In genomic region chr3:87886416-87886815, GRCm38 (mm10) we compare ENCODE assay signal across 9 mouse cellular contexts. TPM values are rescaled to one million over a fixed set of nuclear protein-coding genes. Genes with fewer than 3 reads are reported as not detected.
DNase-seq lines count a peak whose midpoint lies in the region; ATAC-seq and TF ChIP-seq lines count a peak whose summit lies in the region.
"Had no signal": no experiment of that assay in that cellular context is flagged by ENCODE, and none has a peak within 500 bp of the region (broad histone marks: within the 10 kb centered on the region; RNA-seq: fewer than 3 reads in every experiment).

No protein-coding gene starts in this region.

- H3K4me3 ChIP-seq in heart, embryonic 15.5 days = peak overlapping the region; percentile 99; the same call in 1 of the 2 replicates
- H3K4me3 ChIP-seq in G1E (ENCODE audit: low read depth, low read length) = peak overlapping the region; percentile 92
- H3K4me3 ChIP-seq in forebrain, postnatal 0 days (ENCODE audit: low read depth, low read length) = 0 out of 2 replicates have a peak overlapping the region, but pooled peaks have one; percentile 43
- H3K4me3 ChIP-seq in macrophage (ENCODE audit: inconsistent target) = peak overlapping the region; percentile 84

- H3K4me1 ChIP-seq in heart, embryonic 15.5 days (replicated peaks) = peaks cover 20% of the 10 kb centered on the region
- peaks cover 30% of the 10 kb centered on the region for H3K4me1 ChIP-seq in G1E (ENCODE audit: insufficient read depth, low read depth, low read length)
- H3K4me1 ChIP-seq in forebrain, postnatal 0 days (ENCODE audit: insufficient read depth) = peaks cover 15% of the 10 kb centered on the region

- no peak for DNase-seq in heart, adult 18-20 months
- DNase-seq in G1E (ENCODE audit: low spot score) = no peak
- DNase-seq in forebrain, postnatal 0 days = no peak
- no peak for DNase-seq in ovary, postnatal 14 days (ENCODE audit: low spot score)
- no peak for DNase-seq in layer of hippocampus, postnatal 36 days

- H3K36me3 ChIP-seq in heart, embryonic 15.5 days = no peaks in the 10 kb centered on the region
- H3K36me3 ChIP-seq in G1E (replicated peaks) = peaks cover 17% of the 10 kb centered on the region
- no peaks in the 10 kb centered on the region for H3K36me3 ChIP-seq in forebrain, postnatal 0 days (ENCODE audit: insufficient read depth)
- no peaks in the 10 kb centered on the region for H3K36me3 ChIP-seq in macrophage (ENCODE audit: inconsistent target)

- no peak for TF ChIP-seq CTCF in G1E (IDR thresholded peaks at IDR 0.05; ENCODE audit: low read depth, low read length)
- TF ChIP-seq CTCF in forebrain, postnatal 0 days (IDR thresholded peaks at IDR 0.05; ENCODE audit: low read depth) = no peak

- no peak for ATAC-seq in heart, embryonic 15.5 days (replicated peaks; ENCODE audit: insufficient number of reproducible peaks, insufficient read depth, low FRiP score, low read depth)
- no peak for ATAC-seq in G1E (ENCODE audit: extremely low read depth, insufficient number of reproducible peaks, low FRiP score, poor library complexity, severe bottlenecking)
- no peak for ATAC-seq in forebrain, postnatal 0 days
- no peak for ATAC-seq in CD4-positive, CD25-positive, alpha-beta regulatory T cell, adult 4 months

- no peak overlapping the region for H3K27ac ChIP-seq in heart, embryonic 15.5 days
- H3K27ac ChIP-seq in forebrain, postnatal 0 days (ENCODE audit: low read depth, low read length) = peak overlapping the region; percentile 29; the same call in 1 of the 2 replicates
- H3K27ac ChIP-seq in macrophage = no peak overlapping the region

- H3K79me2 ChIP-seq in macrophage (ENCODE audit: inconsistent target) = peaks cover 38% of the 10 kb centered on the region

- H3K9me3 ChIP-seq in heart, embryonic 15.5 days (replicated peaks) = no peaks in the 10 kb centered on the region
- peaks cover 5% of the 10 kb centered on the region for H3K9me3 ChIP-seq in G1E (replicated peaks)
- 0 out of 2 replicates have a peak, but pooled peaks cover 4% of the 10 kb centered on the region for H3K9me3 ChIP-seq in forebrain, postnatal 0 days (ENCODE audit: low read length)

- peak overlapping the region; percentile 58 for H3K4me2 ChIP-seq in heart, embryonic 15.5 days
- H3K4me2 ChIP-seq in forebrain, postnatal 0 days (ENCODE audit: low read depth) = peak overlapping the region; percentile 46; the same call in 1 of the 2 replicates

- H3K27me3 ChIP-seq in heart, embryonic 15.5 days = no peaks in the 10 kb centered on the region
- no peaks in the 10 kb centered on the region for H3K27me3 ChIP-seq in G1E (ENCODE audit: insufficient read depth, low read length)
- H3K27me3 ChIP-seq in forebrain, postnatal 0 days (ENCODE audit: insufficient read depth, low read length) = no peaks in the 10 kb centered on the region

- WGBS in heart, embryonic 15.5 days = 81% methylated on average over 6 of the region's 6 CpGs
- WGBS in forebrain, postnatal 0 days = 84% methylated on average over 6 of the region's 6 CpGs
- 96% methylated on average over 6 of the region's 6 CpGs for WGBS in macrophage (ENCODE audit: missing documents)

- no peak overlapping the region for H3K9ac ChIP-seq in heart, embryonic 15.5 days
- H3K9ac ChIP-seq in forebrain, postnatal 0 days = no peak overlapping the region

RNA-seq across cellular contexts. Expression of gene Prcc, which starts 1.0 kb away (rescaled TPM):
- polyA plus RNA-seq in heart, embryonic 15.5 days (2015; fragmentation: Nextera tagmentation; extraction: Ambion mirVana) = 11.3 and 12.7 TPM in 2 replicates
- 10 to 100 TPM; 45.6 to 47.9 TPM for total RNA-seq in heart, adult 18-20 months (2021)
- total RNA-seq in G1E (2014; fragmentation: Nextera tagmentation) (41.3 and 44.7 TPM in 2 replicates), G1E (2017) (28.5 and 32.3 TPM in 2 replicates)
- polyA plus RNA-seq in G1E (2012) (75.9 and 99.7 TPM in 2 replicates), macrophage (2018) (21.8 to 30.4 TPM (median 26.0 TPM) in 3 replicates)
- total RNA-seq in forebrain, postnatal 0 days (2014; rRNA removed) = 74.2 and 77.1 TPM in 2 replicates
- polyA plus RNA-seq in forebrain, postnatal 0 days (2015; fragmentation: Nextera tagmentation; extraction: Ambion mirVana) = 20.6 and 23.0 TPM in 2 replicates
- total RNA-seq in macrophage (2018; cell fraction: chromatin; rRNA removed) = 10 to 100 TPM in 18 of 26 experiments, 1 to 10 TPM in 8; 3.8 to 21.0 (median 13.9) TPM
- 10 to 100 TPM; 18.3 to 36.4 (median 30.8) TPM for total RNA-seq in macrophage (2018; cell fraction: cytosol; rRNA removed)
- total RNA-seq in macrophage (2018; cell fraction: nucleus; rRNA removed) = 10 to 100 TPM in 23 of 26 experiments, 1 to 10 TPM in 3; 7.7 to 31.7 (median 17.1) TPM
- total RNA-seq in layer of hippocampus, postnatal 36 days (2021) = 10 to 100 TPM; 58.3 to 58.6 TPM
- polyA plus RNA-seq in CD4-positive, CD25-positive, alpha-beta regulatory T cell, adult 4 months (2017; shearing (Covaris generic)) = 1 to 10 TPM; 3.8 to 6.0 TPM

RNA-seq across cellular contexts. Expression of gene Hdgf, which starts 19.7 kb away (rescaled TPM):
- 134 and 161 TPM in 2 replicates for polyA plus RNA-seq in heart, embryonic 15.5 days (2015; fragmentation: Nextera tagmentation; extraction: Ambion mirVana)
- 100 to 1,000 TPM; 111 to 117 TPM for total RNA-seq in heart, adult 18-20 months (2021)
- total RNA-seq in G1E (2014; fragmentation: Nextera tagmentation) (722 and 799 TPM in 2 replicates), G1E (2017) (506 and 578 TPM in 2 replicates)
- polyA plus RNA-seq in G1E (2012) (1,810 and 2,017 TPM in 2 replicates), macrophage (2018) (101 to 165 TPM (median 143 TPM) in 3 replicates)
- 116 and 121 TPM in 2 replicates for total RNA-seq in forebrain, postnatal 0 days (2014; rRNA removed)
- polyA plus RNA-seq in forebrain, postnatal 0 days (2015; fragmentation: Nextera tagmentation; extraction: Ambion mirVana) = 147 and 160 TPM in 2 replicates
- total RNA-seq in macrophage (2018; cell fraction: chromatin; rRNA removed) = 10 to 100 TPM; 21.1 to 84.8 (median 45.3) TPM
- 100 to 1,000 TPM in 25 of 26 experiments, 10 to 100 TPM in 1; 97.3 to 147 (median 117) TPM for total RNA-seq in macrophage (2018; cell fraction: cytosol; rRNA removed)
- total RNA-seq in macrophage (2018; cell fraction: nucleus; rRNA removed) = 100 to 1,000 TPM in 3 of 26 experiments, 10 to 100 TPM in 23; 30.7 to 112 (median 57.5) TPM
- total RNA-seq in layer of hippocampus, postnatal 36 days (2021) = 100 to 1,000 TPM; 140 to 149 TPM
- 10 to 100 TPM; 36.0 to 43.7 TPM for polyA plus RNA-seq in CD4-positive, CD25-positive, alpha-beta regulatory T cell, adult 4 months (2017; shearing (Covaris generic))

RNA-seq across cellular contexts. Expression of gene Mrpl24, which starts 32.9 kb away (rescaled TPM):
- 59.2 and 60.6 TPM in 2 replicates for polyA plus RNA-seq in heart, embryonic 15.5 days (2015; fragmentation: Nextera tagmentation; extraction: Ambion mirVana)
- total RNA-seq in heart, adult 18-20 months (2021) = 10 to 100 TPM; 75.0 to 77.9 TPM
- 289 and 317 TPM in 2 replicates for total RNA-seq in G1E (2014; fragmentation: Nextera tagmentation)
- total RNA-seq in G1E (2017) = 183 and 204 TPM in 2 replicates
- 21.2 and 24.9 TPM in 2 replicates for polyA plus RNA-seq in G1E (2012)
- total RNA-seq in forebrain, postnatal 0 days (2014; rRNA removed) = 47.0 and 68.4 TPM in 2 replicates
- polyA plus RNA-seq in forebrain, postnatal 0 days (2015; fragmentation: Nextera tagmentation; extraction: Ambion mirVana) = 43.4 and 45.7 TPM in 2 replicates
- total RNA-seq in macrophage (2018; cell fraction: chromatin; rRNA removed) = 100 to 1,000 TPM in 23 of 26 experiments, 10 to 100 TPM in 3; 74.1 to 206 (median 137) TPM
- 10 to 100 TPM; 55.2 to 71.0 (median 63.8) TPM for total RNA-seq in macrophage (2018; cell fraction: cytosol; rRNA removed)
- 100 to 1,000 TPM in 25 of 26 experiments, 10 to 100 TPM in 1; 95.8 to 344 (median 196) TPM for total RNA-seq in macrophage (2018; cell fraction: nucleus; rRNA removed)
- 54.3 to 77.0 TPM (median 59.3 TPM) in 3 replicates for polyA plus RNA-seq in macrophage (2018)
- 10 to 100 TPM; 54.7 to 59.8 TPM for total RNA-seq in layer of hippocampus, postnatal 36 days (2021)
- 100 to 1,000 TPM; 169 TPM for polyA plus RNA-seq in CD4-positive, CD25-positive, alpha-beta regulatory T cell, adult 4 months (2017; shearing (Covaris generic))

RNA-seq across cellular contexts. Expression of gene Sh2d2a, which starts 39.9 kb away (rescaled TPM):
- polyA plus RNA-seq in heart, embryonic 15.5 days (2015; fragmentation: Nextera tagmentation; extraction: Ambion mirVana) = 0.37 and 3.8 TPM in 2 replicates
- total RNA-seq in heart, adult 18-20 months (2021) = 1 to 10 TPM in 1 of 2 experiments, under 1 TPM in 1; 0.17 to 1.2 TPM
- total RNA-seq in G1E (2014; fragmentation: Nextera tagmentation) (not detected in 2 replicates), G1E (2017) (0.16 and 0.17 TPM in 2 replicates)
- polyA plus RNA-seq in G1E (2012) (not detected in 2 replicates), macrophage (2018) (not detected in 3 replicates)
- not detected in 2 replicates for total RNA-seq in forebrain, postnatal 0 days (2014; rRNA removed)
- polyA plus RNA-seq in forebrain, postnatal 0 days (2015; fragmentation: Nextera tagmentation; extraction: Ambion mirVana) = not detected in 2 replicates
- total RNA-seq in macrophage (2018; cell fraction: chromatin; rRNA removed) = not detected
- not detected for total RNA-seq in macrophage (2018; cell fraction: cytosol; rRNA removed)
- total RNA-seq in macrophage (2018; cell fraction: nucleus; rRNA removed) = not detected
- total RNA-seq in layer of hippocampus, postnatal 36 days (2021) = not detected
- 100 to 1,000 TPM; 213 to 324 TPM for polyA plus RNA-seq in CD4-positive, CD25-positive, alpha-beta regulatory T cell, adult 4 months (2017; shearing (Covaris generic))
- total RNA-seq: gastrocnemius, adult 8-10 months had no signal

RNA-seq across cellular contexts. Expression of gene Isg20l2, which starts 43.7 kb away (rescaled TPM):
- 23.9 and 33.3 TPM in 2 replicates for polyA plus RNA-seq in heart, embryonic 15.5 days (2015; fragmentation: Nextera tagmentation; extraction: Ambion mirVana)
- total RNA-seq in heart, adult 18-20 months (2021) = 10 to 100 TPM; 10.8 to 11.5 TPM
- 67.3 and 70.8 TPM in 2 replicates for total RNA-seq in G1E (2014; fragmentation: Nextera tagmentation)
- 54.1 and 54.9 TPM in 2 replicates for total RNA-seq in G1E (2017)
- 15.8 and 18.3 TPM in 2 replicates for polyA plus RNA-seq in G1E (2012)
- total RNA-seq in forebrain, postnatal 0 days (2014; rRNA removed) = 29.1 and 31.9 TPM in 2 replicates
- 16.1 and 19.3 TPM in 2 replicates for polyA plus RNA-seq in forebrain, postnatal 0 days (2015; fragmentation: Nextera tagmentation; extraction: Ambion mirVana)
- 10 to 100 TPM; 15.0 to 36.8 (median 25.7) TPM for total RNA-seq in macrophage (2018; cell fraction: chromatin; rRNA removed)
- total RNA-seq in macrophage (2018; cell fraction: cytosol; rRNA removed) = 10 to 100 TPM; 15.5 to 20.2 (median 18.4) TPM
- 10 to 100 TPM; 17.9 to 44.2 (median 28.2) TPM for total RNA-seq in macrophage (2018; cell fraction: nucleus; rRNA removed)
- polyA plus RNA-seq in macrophage (2018) = 14.0 to 16.8 TPM (median 14.2 TPM) in 3 replicates
- 10 to 100 TPM; 15.0 TPM for total RNA-seq in layer of hippocampus, postnatal 36 days (2021)
- 10 to 100 TPM in 1 of 2 experiments, 1 to 10 TPM in 1; 8.5 to 15.1 TPM for polyA plus RNA-seq in CD4-positive, CD25-positive, alpha-beta regulatory T cell, adult 4 months (2017; shearing (Covaris generic))

Comparison
In these comparisons a context has a peak if more than half of its experiments do, and no peak if none do; other contexts are left out.
1. H3K4me3 ChIP-seq: peak in every context shown above with its lines; median percentile 99 in heart, embryonic 15.5 days; 92 in G1E; 84 in macrophage; 43 in forebrain, postnatal 0 days.
2. RNA of gene Hdgf, which starts 19.7 kb away (polyA plus RNA-seq): 1,810 to 2,017 TPM in G1E; 101 to 165 TPM in macrophage, 147 to 160 TPM in forebrain, postnatal 0 days, 134 to 161 TPM in heart, embryonic 15.5 days and 36.0 to 43.7 TPM in CD4-positive, CD25-positive, alpha-beta regulatory T cell, adult 4 months; every median in the first group is over 10 times any median in the second.